7 mouse cellular contexts compared by ENCODE assay signal in the genomic region with DNA sequence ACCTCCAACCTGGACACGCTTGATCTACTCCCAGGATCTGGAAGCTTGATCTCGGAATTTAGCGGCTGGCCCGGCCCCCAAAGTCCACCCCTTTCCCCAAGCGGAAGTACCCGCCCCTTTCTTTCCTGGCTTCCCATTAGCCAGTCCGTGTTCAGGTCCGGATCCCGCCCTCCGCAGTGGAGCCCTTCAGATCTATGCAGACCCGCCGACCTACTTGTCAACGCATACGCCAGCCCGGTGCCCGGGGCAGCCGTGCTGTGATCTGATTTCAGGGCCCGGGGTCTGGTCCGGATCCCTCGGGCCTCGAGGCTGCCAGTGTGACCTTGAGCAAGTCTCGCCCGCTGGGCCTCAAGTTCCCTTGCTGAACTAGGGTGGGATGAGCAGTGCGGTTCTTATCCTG. TPM values are rescaled to one million over a fixed set of nuclear protein-coding genes. Genes with fewer than 3 reads are reported as not detected.
DNase-seq lines count a peak whose midpoint lies in the region; ATAC-seq and TF ChIP-seq lines count a peak whose summit lies in the region.

Gene Nudt22, minus strand, starts transcription at position 112 of the 400 bp plus-strand sequence.
Gene Trpt1, plus strand, starts transcription at position 126 of the 400 bp plus-strand sequence.

- no peaks in the 10 kb centered on the region for H3K27me3 ChIP-seq in hindbrain, embryonic 16.5 days (replicated peaks; ENCODE audit: control insufficient read depth, insufficient read depth, low read length)

- H3K36me3 ChIP-seq in hindbrain, embryonic 16.5 days (ENCODE audit: control insufficient read depth, insufficient read depth, low read length): peaks cover 16% of the 10 kb centered on the region

- peak within 1 kb of the TSS; percentile 75 for H3K4me2 ChIP-seq in hindbrain, embryonic 16.5 days (ENCODE audit: low read length)

- peak within 1 kb of the TSS; percentile 96 for H3K27ac ChIP-seq in gastrocnemius, adult 2 months
- H3K27ac ChIP-seq in hindbrain, embryonic 16.5 days (ENCODE audit: low read depth, low read length): peak within 1 kb of the TSS; percentile 71

- TF ChIP-seq CTCF in gastrocnemius, adult 2 months (IDR thresholded peaks at IDR 0.05): no peak

- H3K4me1 ChIP-seq in hindbrain, embryonic 16.5 days (ENCODE audit: control insufficient read depth, insufficient read depth, low read depth, low read length): peaks cover 35% of the 10 kb centered on the region

- no peaks in the 10 kb centered on the region for H3K9me3 ChIP-seq in hindbrain, embryonic 16.5 days (ENCODE audit: control insufficient read depth, low read length)

- peak; percentile 81 for ATAC-seq in hindbrain, embryonic 16.5 days
- ATAC-seq in megakaryocyte-erythroid progenitor cell, adult 5-6 weeks (replicated peaks; ENCODE audit: low FRiP score, low TSS enrichment, poor library complexity, severe bottlenecking): peak; percentile 66

- WGBS in hindbrain, embryonic 16.5 days: under 1% methylated on average over 24 of the region's 24 CpGs

- peak; percentile 96 for DNase-seq in ZHBTc4 (ENCODE audit: low read depth, low spot score)
- DNase-seq in cerebellum, postnatal 36 days: peak; percentile 85 to 87
- DNase-seq in gastrocnemius, adult 2 months: peak; percentile 95
- DNase-seq in left cerebral cortex, postnatal 14 days (ENCODE audit: low spot score in 2 of 2): peak; percentile 64 to 78
- peak; percentile 81 for DNase-seq in right cerebral cortex, postnatal 25 days

- peak within 1 kb of the TSS; percentile 88 for H3K4me3 ChIP-seq in gastrocnemius, adult 2 months
- peak within 1 kb of the TSS; percentile 69 for H3K4me3 ChIP-seq in hindbrain, embryonic 16.5 days (ENCODE audit: low read length)

- intact Hi-C loops in gastrocnemius, adult 2 months (cut with DNase I): loop anchor here (2.0 kb wide), 1 partner anchor 43 kb away; the partner anchor contains the start of gene Stip1
- intact Hi-C loops in left cerebral cortex, postnatal 14 days (cut with DNase I): no loop called here

- peak within 1 kb of the TSS; percentile 83 for H3K9ac ChIP-seq in hindbrain, embryonic 16.5 days (ENCODE audit: low read depth, low read length)

RNA-seq across cellular contexts. Expression of gene Nudt22, which starts in this region (rescaled TPM):
- 10 to 100 TPM; 12.8 to 15.9 TPM for total RNA-seq in gastrocnemius, adult 2 months (2021)
- 20.6 and 21.8 TPM in 2 replicates for polyA plus RNA-seq in hindbrain, embryonic 16.5 days (2015; fragmentation: Nextera tagmentation; extraction: Ambion mirVana)
- 10 to 100 TPM in 1 of 2 experiments, 1 to 10 TPM in 1; 8.7 to 10.1 TPM for total RNA-seq in left cerebral cortex, postnatal 14 days (2021)
- total RNA-seq in megakaryocyte-erythroid progenitor cell, adult 5-6 weeks (2014; fragmentation: Nextera tagmentation): 11.1 TPM in 2 replicates
- total RNA-seq in megakaryocyte-erythroid progenitor cell, adult 5-6 weeks (2017): 5.4 and 6.5 TPM in 2 replicates

RNA-seq across cellular contexts. Expression of gene Trpt1, which starts in this region (rescaled TPM):
- 10 to 100 TPM; 22.5 to 26.1 TPM for total RNA-seq in gastrocnemius, adult 2 months (2021)
- 22.7 and 25.3 TPM in 2 replicates for polyA plus RNA-seq in hindbrain, embryonic 16.5 days (2015; fragmentation: Nextera tagmentation; extraction: Ambion mirVana)
- 10 to 100 TPM; 19.1 to 20.7 TPM for total RNA-seq in left cerebral cortex, postnatal 14 days (2021)
- 0.57 and 1.9 TPM in 2 replicates for total RNA-seq in megakaryocyte-erythroid progenitor cell, adult 5-6 weeks (2014; fragmentation: Nextera tagmentation)
- total RNA-seq in megakaryocyte-erythroid progenitor cell, adult 5-6 weeks (2017): 3.4 TPM in 1 of 2 replicates, not detected in the other

Comparison
In these comparisons a context has a peak if more than half of its experiments do, and no peak if none do; other contexts are left out.
1. Peak in every context shown above with its lines: DNase-seq, ATAC-seq, H3K4me3 ChIP-seq and H3K27ac ChIP-seq.
2. RNA of gene Trpt1 (total RNA-seq): 22.5 to 26.1 TPM in gastrocnemius, adult 2 months and 19.1 to 20.7 TPM in left cerebral cortex, postnatal 14 days; 0.57 to 3.4 TPM in megakaryocyte-erythroid progenitor cell, adult 5-6 weeks; every median in the first group is over 4 times any median in the second.